Mouse (Mus musculus) layer of hippocampus, adult 11-12 months (tissue): ENCODE measurements around the gene Vps13d.

Source experiments
- DNase-seq: peaks from one replicate; pipeline ENCODE4 v3.0.0; 2022; ENCODE audit warnings: low spot score

Gene Vps13d

GRCm38 (mm10) chr4:145150345-145151102 lies 44.3 kb downstream of the Vps13d start:
- DNase-seq = no peak

- no peak for DNase-seq
Measured at GRCm38 (mm10) chr4:145147006-145147961, 47.5 kb downstream of the Vps13d start.

DNA sequence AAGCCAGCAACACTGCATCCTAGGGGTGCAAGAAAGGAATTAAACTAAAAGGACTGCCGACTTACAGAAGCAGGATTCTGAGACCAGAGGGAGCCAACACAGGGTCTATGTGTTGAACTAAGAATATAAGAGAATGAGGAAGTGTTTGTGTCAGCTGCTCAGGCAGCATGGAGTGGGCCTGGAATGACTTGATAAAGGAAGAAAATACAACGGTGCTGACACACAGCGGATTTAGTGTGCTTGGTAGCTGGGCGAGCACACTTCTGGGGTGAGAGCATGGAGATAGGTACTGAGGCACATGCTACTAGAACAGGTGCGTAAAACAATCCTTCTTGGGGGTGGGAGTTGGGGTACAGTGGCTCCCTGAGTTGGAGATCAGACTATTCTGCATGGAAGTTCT lies 51.3 kb downstream of the Vps13d start:
- no peak for DNase-seq

- DNase-seq = no peak
Measured at GRCm38 (mm10) chr4:145136705-145137104, 58.1 kb downstream of the Vps13d start.

- DNase-seq = no peak
Measured at GRCm38 (mm10) chr4:145135473-145135872, 59.3 kb downstream of the Vps13d start.

- DNase-seq = no peak
Measured at GRCm38 (mm10) chr4:145130772-145131171, 64.0 kb downstream of the Vps13d start.

DNA sequence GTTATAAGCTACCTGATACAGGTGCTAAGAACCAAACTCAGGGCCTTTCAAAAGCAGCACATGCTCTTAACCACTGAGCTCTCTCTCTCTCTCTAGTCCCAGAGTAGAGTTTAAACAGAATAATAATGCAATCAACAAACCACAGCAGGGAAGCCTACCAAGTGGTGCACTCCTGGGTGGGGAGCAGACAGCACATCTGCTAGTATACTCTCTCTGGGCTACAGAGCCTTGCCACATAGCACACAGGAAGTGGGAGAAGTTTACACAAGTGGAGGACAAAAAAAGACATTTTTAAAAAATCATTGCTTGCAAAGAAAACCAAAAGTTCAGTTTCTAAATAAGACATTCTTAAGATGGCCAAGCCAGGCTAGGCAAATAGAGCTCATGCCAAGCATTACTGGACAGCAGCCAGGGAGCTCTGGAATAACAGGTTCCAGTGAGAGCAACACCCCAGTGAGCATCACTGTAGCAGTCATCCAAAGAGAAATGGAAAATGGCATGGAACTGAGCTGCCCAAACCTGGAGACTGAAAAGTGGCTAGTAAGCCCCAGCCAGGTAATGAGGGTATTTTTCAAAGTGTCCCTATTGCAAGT lies 64.8 kb downstream of the Vps13d start:
- peak; percentile 48 for DNase-seq

DNA sequence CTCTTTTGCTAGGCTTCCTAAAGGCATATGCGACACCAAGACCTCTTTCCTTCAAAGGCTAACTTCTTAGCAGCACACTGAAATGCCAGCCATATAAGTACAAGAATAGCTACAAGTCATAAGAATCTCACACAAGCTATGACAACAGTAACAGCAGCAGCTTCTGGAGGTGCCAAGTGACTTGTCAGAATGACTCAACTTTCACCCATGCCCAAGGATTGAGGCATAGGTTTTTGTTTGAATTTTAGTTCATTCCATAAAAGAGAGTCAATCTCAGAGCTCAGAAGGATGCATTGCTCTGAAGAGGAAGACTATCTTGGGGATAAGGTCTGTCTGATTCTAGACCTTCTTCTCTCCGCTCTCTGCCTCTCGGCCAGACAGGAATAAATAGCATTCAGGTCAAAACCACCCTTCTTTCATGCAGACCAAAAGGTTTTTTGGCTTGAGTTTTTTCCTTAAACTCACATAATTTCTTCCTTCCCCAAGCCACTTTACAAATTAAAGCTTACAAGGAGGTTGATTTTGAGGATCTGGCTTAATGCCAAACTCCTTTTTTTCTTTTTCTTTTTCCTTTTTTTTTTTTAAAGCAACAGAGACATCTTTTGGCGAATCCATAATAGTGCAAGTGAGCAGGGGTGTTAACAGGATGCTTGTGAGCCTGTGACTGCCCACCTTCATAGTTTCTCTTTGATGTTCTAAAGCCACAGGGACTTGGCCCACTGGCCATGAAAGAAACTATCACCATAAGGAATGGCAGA lies 69.2 kb downstream of the Vps13d start:
- DNase-seq = no peak

- DNase-seq = no peak
Measured at GRCm38 (mm10) chr4:145124419-145124818, 70.4 kb downstream of the Vps13d start.

GRCm38 (mm10) chr4:145111641-145112040 lies 83.2 kb downstream of the Vps13d start:
- no peak for DNase-seq

DNA sequence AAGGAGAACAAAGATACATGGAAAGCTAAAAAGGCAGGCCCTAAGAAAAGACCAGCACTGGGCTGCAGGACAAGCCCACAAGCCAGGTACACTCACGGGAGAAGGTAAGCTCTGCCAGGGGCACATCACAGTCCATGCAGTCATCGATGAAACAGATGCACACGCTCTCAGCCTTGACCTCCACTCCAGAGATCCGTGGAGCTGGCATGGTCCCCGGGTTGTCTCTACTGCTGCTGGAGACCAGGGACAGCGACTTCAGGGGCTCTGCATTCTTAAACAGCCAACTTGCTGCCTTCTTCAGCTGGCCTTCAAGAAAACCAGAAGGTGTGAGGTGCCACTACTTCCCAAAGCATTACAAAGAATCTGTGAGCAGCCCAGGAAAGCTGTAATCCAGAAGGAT lies 84.1 kb downstream of the Vps13d start:
- no peak for DNase-seq

- no peak for DNase-seq
Measured at GRCm38 (mm10) chr4:145106796-145107195, 88.0 kb downstream of the Vps13d start.

GRCm38 (mm10) chr4:145105319-145105718 lies 89.5 kb downstream of the Vps13d start:
- DNase-seq = no peak

- peak; percentile 28 for DNase-seq
Measured at GRCm38 (mm10) chr4:145104917-145105316, 89.9 kb downstream of the Vps13d start.

- DNase-seq = no peak
Measured at GRCm38 (mm10) chr4:145103617-145104016, 91.2 kb downstream of the Vps13d start.

GRCm38 (mm10) chr4:145101823-145102718 lies 92.7 kb downstream of the Vps13d start:
- no peak for DNase-seq

DNA sequence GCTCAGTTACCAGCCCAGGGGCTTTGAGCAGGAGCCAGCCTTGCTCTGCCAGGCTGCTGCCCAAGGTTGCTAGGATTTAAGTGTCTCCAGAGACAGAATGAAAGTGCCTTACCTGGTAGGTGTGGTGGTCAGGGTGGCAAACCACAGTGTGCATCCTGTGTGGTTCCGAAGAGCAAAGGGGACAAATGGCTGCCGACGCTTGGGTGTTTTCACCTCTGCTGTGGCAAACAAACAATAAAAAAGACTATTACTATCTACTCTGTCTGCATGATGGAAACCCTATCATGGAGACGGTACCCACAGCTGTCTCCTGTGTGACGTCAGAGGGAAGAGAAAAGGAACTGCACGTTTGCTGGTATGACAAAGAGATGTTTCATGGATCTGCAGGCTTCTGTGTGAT lies 95.0 kb downstream of the Vps13d start:
- no peak for DNase-seq

DNA sequence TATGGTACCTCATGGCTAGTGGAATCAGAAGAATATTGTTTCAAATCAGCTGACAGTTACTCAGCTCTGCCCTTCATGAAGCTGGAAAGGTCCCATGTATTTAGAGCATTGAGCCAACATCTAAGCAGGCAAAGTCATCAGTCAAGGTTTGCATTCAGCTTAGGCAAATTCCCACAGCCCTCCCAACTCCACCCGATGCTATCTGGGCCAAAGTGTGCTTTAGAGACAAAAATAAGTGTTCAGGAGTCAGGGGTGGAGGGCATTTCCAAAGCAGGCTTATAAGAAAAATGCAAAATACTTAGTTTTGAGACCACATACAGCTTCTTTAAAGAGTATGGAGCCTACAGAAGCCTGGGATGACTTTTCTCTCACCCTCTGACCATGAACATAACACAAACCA lies 95.5 kb downstream of the Vps13d start:
- no peak for DNase-seq

DNA sequence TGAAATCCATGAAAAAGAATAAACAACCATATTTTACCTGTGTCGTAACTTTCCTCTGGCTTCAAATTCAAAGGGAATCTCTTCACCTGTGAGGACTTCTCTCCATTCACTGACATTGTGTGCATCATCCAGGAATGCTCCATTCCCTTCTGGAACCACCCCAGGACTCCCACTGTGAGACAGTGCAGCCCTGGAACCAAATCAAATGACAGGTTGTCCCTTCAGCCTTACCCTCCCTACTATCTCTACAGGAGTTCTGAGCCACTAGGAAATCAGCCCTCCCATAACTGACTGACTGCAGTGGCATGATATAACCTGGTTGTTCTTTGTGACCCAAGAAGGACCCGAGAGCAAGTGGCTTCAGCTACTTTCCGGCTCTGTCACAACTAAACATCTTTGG lies 96.8 kb downstream of the Vps13d start:
- no peak for DNase-seq

- peak; percentile 63 for DNase-seq
Measured at GRCm38 (mm10) chr4:145096481-145097039, 98.2 kb downstream of the Vps13d start.

- DNase-seq = no peak
Measured at GRCm38 (mm10) chr4:145086509-145086908, 108.3 kb downstream of the Vps13d start.
